Mouse (Mus musculus) subcutaneous adipose tissue, adult 2 months (tissue): ENCODE measurements around the gene Gm18336. TPM values are rescaled to one million over a fixed set of nuclear protein-coding genes. Genes with fewer than 3 reads are reported as not detected.

Source experiments
- polyA plus RNA-seq: library from polyadenylated mRNA; depleted of rRNA; stranded (reverse); fragments of >200 nt; gene quantifications from 2 replicates; pipeline ENCODE4 v1.2.3, GENCODE M21; 2012; ENCODE audit warnings: low replicate concordance; rRNA removed

The Gm18336 gene
- 0.27 and 0.37 TPM in 2 replicates for polyA plus RNA-seq

GRCm38 (mm10) chrX:73398636-73399035 lies at the start of gene Gm18336:
Gene Gm18336, minus strand, starts transcription at chrX:73398736.

GRCm38 (mm10) chrX:73435252-73435651 lies 36.7 kb upstream of the Gm18336 start, which contains the start of gene Trex2:
Gene Trex2, minus strand, starts transcription at chrX:73435344.

GRCm38 (mm10) chrX:73410880-73411517 lies 12.5 kb upstream of the Gm18336 start, which contains the start of gene Zfp92:
Gene Zfp92, plus strand, starts transcription at chrX:73411096.

Other genes with a start within 250 kb of the Gm18336 start
- gene Xlr5b, start 249.9 kb downstream of the Gm18336 start, polyA plus RNA-seq = not detected in 2 replicates
- not detected in 2 replicates for gene DXBay18, start 249.3 kb downstream of the Gm18336 start, polyA plus RNA-seq
- gene Spin2d, start 221.7 kb downstream of the Gm18336 start, polyA plus RNA-seq = not detected in 2 replicates
- 0.82 and 4.4 TPM in 2 replicates for gene Xlr3b, start 206.5 kb downstream of the Gm18336 start, polyA plus RNA-seq
- gene Xlr4b, start 184.4 kb downstream of the Gm18336 start, polyA plus RNA-seq = 0.48 and 1.5 TPM in 2 replicates
- 7.5 and 8.9 TPM in 2 replicates for gene F8a, start 170.4 kb downstream of the Gm18336 start, polyA plus RNA-seq
- 0.40 TPM in 1 of 2 replicates, not detected in the other for gene Xlr4c, start 155.6 kb downstream of the Gm18336 start, polyA plus RNA-seq
- 0.13 and 0.29 TPM in 2 replicates for gene Xlr3c, start 133.3 kb downstream of the Gm18336 start, polyA plus RNA-seq
- not detected in 2 replicates for gene Xlr5a, start 105.8 kb downstream of the Gm18336 start, polyA plus RNA-seq
- gene Xlr5c, start 105.8 kb downstream of the Gm18336 start, polyA plus RNA-seq = not detected in 2 replicates
- not detected in 2 replicates for gene Gm45015, start 61.9 kb downstream of the Gm18336 start, polyA plus RNA-seq
- 11.0 and 24.4 TPM in 2 replicates for gene Zfp275, start 56.1 kb downstream of the Gm18336 start, polyA plus RNA-seq
- 0.03 and 0.05 TPM in 2 replicates for gene Zfp92, start 12.4 kb upstream of the Gm18336 start, polyA plus RNA-seq
- 0.36 TPM in 1 of 2 replicates, not detected in the other for gene Trex2, start 36.6 kb upstream of the Gm18336 start, polyA plus RNA-seq
- gene Haus7, start 60.3 kb upstream of the Gm18336 start, polyA plus RNA-seq = 23.5 and 24.7 TPM in 2 replicates
- gene Bgn, start 84.9 kb upstream of the Gm18336 start, polyA plus RNA-seq = 345 and 430 TPM in 2 replicates
- gene Atp2b3, start 104.3 kb upstream of the Gm18336 start, polyA plus RNA-seq = 0.04 and 0.08 TPM in 2 replicates
- gene Dusp9, start 240.7 kb upstream of the Gm18336 start, polyA plus RNA-seq = 0.86 and 1.6 TPM in 2 replicates